Mouse (Mus musculus): ENCODE data around the gene Vars. TPM values are rescaled to one million over a fixed set of nuclear protein-coding genes. Genes with fewer than 3 reads are reported as not detected.
A peak's percentile ranks its signal among the peaks of the same experiment; 100 is the strongest.
"Not testable (repeated sequence)": the region's sequence is repeated elsewhere in the genome, so short reads cannot be mapped to it uniquely, and the experiment has no call there.

The Vars gene
- polyA plus RNA-seq, 1 experiment from 2014 or later = 69.1 TPM

- Histone ChIP-seq H3K4me3 (replicated peaks) (no peak overlapping the region), H3K27ac (no peak overlapping the region), H3K9ac (replicated peaks) (no peak overlapping the region), H3K27me3 (peaks cover 15% of the 10 kb centered on the region), H3K9me3 (no peaks in the 10 kb centered on the region), H3K4me1 (replicated peaks) (peaks cover 16% of the 10 kb centered on the region), H3K4me2 (replicated peaks) (no peak overlapping the region), H3K36me3 (no peaks in the 10 kb centered on the region)
- 77% methylated on average over 3 of the region's 3 CpGs for WGBS
- no peak for ATAC-seq
Measured at GRCm38 (mm10) chr17:34975581-34976492, 24.9 kb upstream of the Vars start.

GRCm38 (mm10) chr17:34977000-34977399, 23.8 kb upstream of the Vars start:
- no peak overlapping the region for H3K9ac ChIP-seq (replicated peaks)
- no peak for ATAC-seq
- H3K4me3 ChIP-seq (replicated peaks) = no peak overlapping the region
- no peaks in the 10 kb centered on the region for H3K9me3 ChIP-seq
- peaks cover 20% of the 10 kb centered on the region for H3K4me1 ChIP-seq (replicated peaks)
- 95% methylated on average over 20 of the region's 20 CpGs for WGBS
- no peak overlapping the region for H3K27ac ChIP-seq
- peaks cover 15% of the 10 kb centered on the region for H3K27me3 ChIP-seq
- no peak overlapping the region for H3K4me2 ChIP-seq (replicated peaks)
- no peaks in the 10 kb centered on the region for H3K36me3 ChIP-seq

GRCm38 (mm10) chr17:34978239-34978638, 22.5 kb upstream of the Vars start:
- Histone ChIP-seq H3K27me3 (peaks cover 12% of the 10 kb centered on the region; the same call in 1 of the 2 replicates), H3K9ac (replicated peaks) (0 out of 2 replicates have a peak overlapping the region, but pooled peaks have one; percentile 39), H3K4me1 (replicated peaks) (peaks cover 25% of the 10 kb centered on the region), H3K9me3 (no peaks in the 10 kb centered on the region), H3K4me3 (replicated peaks) (no peak overlapping the region), H3K27ac (no peak overlapping the region), H3K36me3 (no peaks in the 10 kb centered on the region), H3K4me2 (replicated peaks) (no peak overlapping the region)
- 91% methylated on average over 27 of the region's 27 CpGs for WGBS
- ATAC-seq = no peak

- Histone ChIP-seq H3K9ac (replicated peaks) (0 out of 2 replicates have a peak overlapping the region, but pooled peaks have one; percentile 8), H3K36me3 (no peaks in the 10 kb centered on the region), H3K9me3 (no peaks in the 10 kb centered on the region), H3K4me1 (replicated peaks) (peaks cover 27% of the 10 kb centered on the region), H3K27me3 (no peaks in the 10 kb centered on the region), H3K4me3 (replicated peaks) (no peak overlapping the region), H3K27ac (no peak overlapping the region), H3K4me2 (replicated peaks) (no peak overlapping the region)
- 97% methylated on average over 4 of the region's 4 CpGs for WGBS
- ATAC-seq = no peak
Measured at GRCm38 (mm10) chr17:34979631-34980030, 21.2 kb upstream of the Vars start.

- Histone ChIP-seq H3K36me3 (peaks cover 9% of the 10 kb centered on the region), H3K9me3 (no peaks in the 10 kb centered on the region), H3K4me2 (replicated peaks) (peak overlapping the region; percentile 82), H3K27me3 (no peaks in the 10 kb centered on the region), H3K27ac (peak overlapping the region; percentile 67), H3K4me3 (replicated peaks) (peak overlapping the region; percentile 85), H3K4me1 (replicated peaks) (peaks cover 27% of the 10 kb centered on the region), H3K9ac (replicated peaks) (peak overlapping the region; percentile 88)
- WGBS = 23% methylated on average over 2 of the region's 2 CpGs
- no peak for ATAC-seq
Measured at GRCm38 (mm10) chr17:34980655-34981054, 20.1 kb upstream of the Vars start.

- Histone ChIP-seq H3K9me3 (no peaks in the 10 kb centered on the region), H3K27ac (peak within 1 kb of the TSS; percentile 96), H3K27me3 (no peaks in the 10 kb centered on the region), H3K4me3 (replicated peaks) (peak within 1 kb of the TSS; percentile 85), H3K4me1 (replicated peaks) (peaks cover 27% of the 10 kb centered on the region), H3K36me3 (peaks cover 19% of the 10 kb centered on the region), H3K9ac (replicated peaks) (peak within 1 kb of the TSS; percentile 88), H3K4me2 (replicated peaks) (peak within 1 kb of the TSS; percentile 82)
- WGBS = under 1% methylated on average over 57 of the region's 58 CpGs
- ATAC-seq = peak; percentile 98
Measured at GRCm38 (mm10) chr17:34981690-34982180, 19.1 kb upstream of the Vars start, which contains the start of gene Lsm2. Gene Lsm2, plus strand, starts transcription at chr17:34981862.

GRCm38 (mm10) chr17:34982328-34982727, 18.5 kb upstream of the Vars start:
- peak overlapping the region; percentile 88 for H3K9ac ChIP-seq (replicated peaks)
- peak overlapping the region; percentile 82 for H3K4me2 ChIP-seq (replicated peaks)
- peak overlapping the region; percentile 96 for H3K27ac ChIP-seq
- no peak; the same call in 1 of the 2 replicates for ATAC-seq
- WGBS = under 1% methylated on average over 15 of the region's 15 CpGs
- H3K36me3 ChIP-seq = peaks cover 21% of the 10 kb centered on the region
- peaks cover 27% of the 10 kb centered on the region for H3K4me1 ChIP-seq (replicated peaks)
- H3K4me3 ChIP-seq (replicated peaks) = peak overlapping the region; percentile 85
- H3K9me3 ChIP-seq = no peaks in the 10 kb centered on the region
- no peaks in the 10 kb centered on the region for H3K27me3 ChIP-seq

- H3K9me3 ChIP-seq = no peaks in the 10 kb centered on the region
- H3K27me3 ChIP-seq = no peaks in the 10 kb centered on the region
- H3K4me1 ChIP-seq (replicated peaks) = peaks cover 27% of the 10 kb centered on the region
- no peak overlapping the region for H3K9ac ChIP-seq (replicated peaks)
- 69% methylated on average over 2 of the region's 2 CpGs for WGBS
- no peak overlapping the region for H3K4me2 ChIP-seq (replicated peaks)
- peaks cover 25% of the 10 kb centered on the region for H3K36me3 ChIP-seq
- H3K27ac ChIP-seq = no peak overlapping the region
- no peak for ATAC-seq
- H3K4me3 ChIP-seq (replicated peaks) = no peak overlapping the region
Measured at GRCm38 (mm10) chr17:34984218-34984617, 16.6 kb upstream of the Vars start.

- H3K4me2 ChIP-seq (replicated peaks) = no peak overlapping the region
- ATAC-seq = no peak
- peaks cover 14% of the 10 kb centered on the region; the same call in 1 of the 2 replicates for H3K36me3 ChIP-seq
- no peak overlapping the region for H3K9ac ChIP-seq (replicated peaks)
- no peak overlapping the region for H3K4me3 ChIP-seq (replicated peaks)
- no peaks in the 10 kb centered on the region for H3K9me3 ChIP-seq
- peaks cover 19% of the 10 kb centered on the region for H3K4me1 ChIP-seq (replicated peaks)
- no peaks in the 10 kb centered on the region for H3K27me3 ChIP-seq
- no peak overlapping the region for H3K27ac ChIP-seq
Measured at GRCm38 (mm10) chr17:34994751-34995150, 6.0 kb upstream of the Vars start.

GRCm38 (mm10) chr17:34995192-34995591, 5.6 kb upstream of the Vars start:
- H3K27ac ChIP-seq; H3K4me3 ChIP-seq (replicated peaks); H3K9ac ChIP-seq (replicated peaks); H3K9me3 ChIP-seq; ATAC-seq; H3K4me2 ChIP-seq (replicated peaks); H3K27me3 ChIP-seq: not testable (repeated sequence)
- 95% methylated on average over 4 of the region's 4 CpGs for WGBS
- peaks cover 23% of the 10 kb centered on the region for H3K4me1 ChIP-seq (replicated peaks)
- H3K36me3 ChIP-seq = peaks cover 14% of the 10 kb centered on the region; the same call in 1 of the 2 replicates

GRCm38 (mm10) chr17:34995927-34996326, 4.9 kb upstream of the Vars start:
- not testable (repeated sequence) for H3K4me3 ChIP-seq (replicated peaks); H3K27me3 ChIP-seq; H3K27ac ChIP-seq; H3K9ac ChIP-seq (replicated peaks); H3K9me3 ChIP-seq; H3K36me3 ChIP-seq; H3K4me2 ChIP-seq (replicated peaks); ATAC-seq
- peaks cover 23% of the 10 kb centered on the region for H3K4me1 ChIP-seq (replicated peaks)
- WGBS = 96% methylated on average over 4 of the region's 4 CpGs

GRCm38 (mm10) chr17:34996411-34997141, 4.2 kb upstream of the Vars start:
- H3K27ac ChIP-seq = no peak overlapping the region

More at GRCm38 (mm10) chr17:34996411-34997141, 4.2 kb upstream of the Vars start:
- H3K9ac ChIP-seq (replicated peaks) = no peak overlapping the region
- no peaks in the 10 kb centered on the region for H3K9me3 ChIP-seq
- H3K36me3 ChIP-seq = 0 out of 2 replicates have a peak, but pooled peaks cover 2% of the 10 kb centered on the region
- H3K4me3 ChIP-seq (replicated peaks) = no peak overlapping the region
- no peaks in the 10 kb centered on the region for H3K27me3 ChIP-seq
- no peak overlapping the region; the same call in 1 of the 2 replicates for H3K4me2 ChIP-seq (replicated peaks)
- no peak for ATAC-seq
- WGBS = 89% methylated on average over 14 of the region's 14 CpGs
- H3K4me1 ChIP-seq (replicated peaks) = peaks cover 26% of the 10 kb centered on the region
